Mouse (Mus musculus): Measurements from ENCODE around the gene Gm14698. TPM values are rescaled to one million over a fixed set of nuclear protein-coding genes. Genes with fewer than 3 reads are reported as not detected.
"Not testable (repeated sequence)": the region's sequence is repeated elsewhere in the genome, so short reads cannot be mapped to it uniquely, and the experiment has no call there.

Gene Gm14698
- polyA plus RNA-seq (2015; fragmentation: Nextera tagmentation; extraction: Ambion mirVana) = 2.3 and 3.1 TPM in 2 replicates

GRCm38 (mm10) chrX:68821059-68821458 lies at the start of gene Gm14698:
Gene Gm14698, plus strand, starts transcription at chrX:68821093.
- H3K9me3 ChIP-seq (ENCODE audit: control insufficient read depth, low read length); DNase-seq (ENCODE audit: low spot score); H3K9ac ChIP-seq (ENCODE audit: low read length); H3K27me3 ChIP-seq (ENCODE audit: control insufficient read depth, insufficient read depth, low read length); H3K27ac ChIP-seq (replicated peaks); ATAC-seq (ENCODE audit: low FRiP score, low TSS enrichment); H3K36me3 ChIP-seq (ENCODE audit: control insufficient read depth, insufficient read depth, low read length); H3K4me1 ChIP-seq (replicated peaks; ENCODE audit: control insufficient read depth, insufficient read depth): not testable (repeated sequence)
- Histone ChIP-seq H3K4me3 (ENCODE audit: low read depth, low read length) (peak within 1 kb of the TSS; percentile 21), H3K4me2 (replicated peaks; ENCODE audit: low read depth) (peak within 1 kb of the TSS; percentile 32; the same call in 1 of the 2 replicates)
- WGBS = 16% methylated on average over 12 of the region's 36 CpGs

- H3K4me1 ChIP-seq (replicated peaks; ENCODE audit: control insufficient read depth, insufficient read depth); H3K36me3 ChIP-seq (ENCODE audit: control insufficient read depth, insufficient read depth, low read length); H3K4me3 ChIP-seq (ENCODE audit: low read depth, low read length); H3K9me3 ChIP-seq (ENCODE audit: control insufficient read depth, low read length); DNase-seq (ENCODE audit: low spot score); H3K27me3 ChIP-seq (ENCODE audit: control insufficient read depth, insufficient read depth, low read length); H3K9ac ChIP-seq (ENCODE audit: low read length); H3K27ac ChIP-seq (replicated peaks); ATAC-seq (ENCODE audit: low FRiP score, low TSS enrichment): not testable (repeated sequence)
- H3K4me2 ChIP-seq (replicated peaks; ENCODE audit: low read depth) = peak overlapping the region; percentile 32; the same call in 1 of the 2 replicates
- WGBS = 26% methylated on average over 2 of the region's 2 CpGs
Measured at GRCm38 (mm10) chrX:68820449-68820848, 444 bp upstream of the Gm14698 start.

GRCm38 (mm10) chrX:68839548-68840444 lies 18.9 kb downstream of the Gm14698 start:
- Histone ChIP-seq H3K27me3 (ENCODE audit: control insufficient read depth, insufficient read depth, low read length) (no peaks in the 10 kb centered on the region), H3K27ac (replicated peaks) (no peak overlapping the region), H3K4me2 (replicated peaks; ENCODE audit: low read depth) (no peak overlapping the region), H3K36me3 (ENCODE audit: control insufficient read depth, insufficient read depth, low read length) (no peaks in the 10 kb centered on the region), H3K4me3 (ENCODE audit: low read depth, low read length) (no peak overlapping the region), H3K4me1 (replicated peaks; ENCODE audit: control insufficient read depth, insufficient read depth) (no peaks in the 10 kb centered on the region), H3K9me3 (ENCODE audit: control insufficient read depth, low read length) (no peaks in the 10 kb centered on the region), H3K9ac (ENCODE audit: low read length) (no peak overlapping the region)
- WGBS = 18% methylated on average over 5 of the region's 5 CpGs
- DNase-seq (ENCODE audit: low spot score) = no peak
- TF ChIP-seq CTCF (IDR thresholded peaks at IDR 0.05; ENCODE audit: low read depth) = peak; percentile 75
- no peak for TF ChIP-seq EP300 (optimal IDR thresholded peaks at IDR 0.05)
- no peak for ATAC-seq (ENCODE audit: low FRiP score, low TSS enrichment)

- no peak overlapping the region for H3K4me2 ChIP-seq (replicated peaks; ENCODE audit: low read depth)
- DNase-seq (ENCODE audit: low spot score) (no peak), ATAC-seq (ENCODE audit: low FRiP score, low TSS enrichment) (no peak)
- no peak overlapping the region for H3K27ac ChIP-seq (replicated peaks)
- H3K9me3 ChIP-seq (ENCODE audit: control insufficient read depth, low read length) = no peaks in the 10 kb centered on the region
- no peaks in the 10 kb centered on the region for H3K36me3 ChIP-seq (ENCODE audit: control insufficient read depth, insufficient read depth, low read length)
- H3K9ac ChIP-seq (ENCODE audit: low read length) = no peak overlapping the region
- no peaks in the 10 kb centered on the region for H3K27me3 ChIP-seq (ENCODE audit: control insufficient read depth, insufficient read depth, low read length)
- H3K4me1 ChIP-seq (replicated peaks; ENCODE audit: control insufficient read depth, insufficient read depth) = no peaks in the 10 kb centered on the region
- 28% methylated on average over 2 of the region's 2 CpGs for WGBS
- H3K4me3 ChIP-seq (ENCODE audit: low read depth, low read length) = no peak overlapping the region
- TF ChIP-seq EP300 (optimal IDR thresholded peaks at IDR 0.05) (no peak), CTCF (IDR thresholded peaks at IDR 0.05; ENCODE audit: low read depth) (no peak)
Measured at GRCm38 (mm10) chrX:68865145-68865544, 44.3 kb downstream of the Gm14698 start.

Other genes with a start within 250 kb of the Gm14698 start
- 19.9 and 20.2 TPM in 2 replicates for gene Fmr1, start 142.6 kb upstream of the Gm14698 start, polyA plus RNA-seq (2015; fragmentation: Nextera tagmentation; extraction: Ambion mirVana)
- 0.36 TPM in 1 of 2 replicates, not detected in the other for gene Fmr1nb, start 59.3 kb upstream of the Gm14698 start, polyA plus RNA-seq (2015; fragmentation: Nextera tagmentation; extraction: Ambion mirVana)
- 0.41 TPM in 1 of 2 replicates, not detected in the other for gene Gm6812, start 72.0 kb downstream of the Gm14698 start, polyA plus RNA-seq (2015; fragmentation: Nextera tagmentation; extraction: Ambion mirVana)

Measured in stomach, postnatal 0 days (tissue).